Mouse (Mus musculus): ENCODE data around the gene Ank3. TPM values are rescaled to one million over a fixed set of nuclear protein-coding genes. Genes with fewer than 3 reads are reported as not detected.
A peak's percentile ranks its signal among the peaks of the same experiment; 100 is the strongest.

Gene Ank3
- total RNA-seq, 2 experiments from 2014 or later: 84.5 to 114 TPM

DNA sequence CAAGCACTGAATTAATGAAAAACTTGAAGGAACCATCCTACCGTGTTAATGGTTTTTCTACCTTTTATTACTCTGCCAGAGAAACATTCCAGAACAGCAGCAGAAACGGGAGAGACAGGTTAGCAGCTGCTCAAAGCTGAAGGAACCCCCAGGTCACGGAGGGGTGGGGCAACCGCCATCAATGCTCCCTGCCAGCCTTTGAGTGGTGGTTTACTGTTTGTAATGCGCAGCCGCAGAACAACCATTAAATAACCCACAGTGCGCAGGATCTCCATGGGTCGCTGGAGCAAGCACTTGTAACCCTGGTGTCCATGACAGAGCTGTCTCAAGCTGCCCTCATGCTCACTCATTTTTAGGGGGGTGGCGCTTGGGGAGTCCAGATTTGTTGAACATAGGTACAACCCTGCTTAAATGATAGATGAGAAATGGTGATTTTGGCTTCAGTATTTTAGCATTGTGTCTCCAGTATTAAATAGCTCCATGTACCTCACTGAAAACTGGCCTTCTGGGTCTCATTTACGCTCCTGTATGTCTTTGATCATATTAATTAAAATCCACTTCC, 133.7 kb downstream of the Ank3 start:
- intact Hi-C loops (cut with DNase I): loop anchor here (5.0 kb wide), 2 partner anchors 80 to 120 kb away; no protein-coding TSS in a partner anchor
- no peak for DNase-seq

DNA sequence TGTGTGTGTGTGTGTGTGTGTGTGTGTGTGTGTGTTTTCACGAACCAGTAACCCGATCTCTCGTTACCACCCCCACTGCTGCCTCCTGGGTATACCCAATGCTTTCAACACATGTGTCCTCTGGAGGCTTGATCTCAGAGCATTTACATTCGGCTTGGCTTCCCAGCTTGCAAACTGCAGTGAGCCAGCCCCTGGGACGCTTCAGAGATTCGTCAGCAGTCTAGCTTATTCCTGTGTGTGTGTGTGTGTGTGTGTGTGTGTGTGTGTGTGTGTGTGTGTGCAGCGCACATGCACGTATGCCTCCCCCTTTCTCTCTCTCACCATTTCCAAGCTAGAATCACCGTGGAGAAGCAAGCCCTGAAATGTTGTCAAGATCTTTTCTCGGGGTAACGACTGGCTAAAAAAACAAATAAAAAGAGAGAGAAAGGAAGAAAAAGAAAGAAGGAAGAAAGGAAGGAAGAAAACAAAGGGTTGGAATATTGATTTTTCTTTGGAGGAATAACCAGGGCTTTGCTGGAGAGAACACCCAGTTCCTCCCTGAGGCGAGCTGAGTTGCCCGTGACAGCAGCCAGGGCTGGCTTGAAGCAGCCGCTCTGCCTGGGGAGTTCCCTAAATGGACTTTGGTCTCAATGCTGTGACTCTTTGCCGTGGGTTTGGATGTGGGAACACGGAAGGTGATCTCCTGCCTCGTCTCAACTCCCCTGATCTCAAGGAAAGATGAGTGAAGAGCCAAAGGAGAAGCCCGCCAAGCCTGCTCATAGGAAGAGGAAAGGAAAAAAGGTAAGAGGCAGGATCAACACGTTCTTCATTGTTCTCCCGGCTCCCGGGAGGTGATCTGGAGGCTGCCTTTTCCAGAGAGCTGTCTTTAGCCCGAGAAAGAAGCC, 135.2 kb downstream of the Ank3 start:
- DNase-seq: peak; percentile 23 to 26
- intact Hi-C loops (cut with DNase I): loop anchor here (5.0 kb wide), 2 partner anchors 81 to 119 kb away; no protein-coding TSS in a partner anchor

GRCm38 (mm10) chr10:69534716-69535115, 136.1 kb downstream of the Ank3 start:
- intact Hi-C loops (cut with DNase I): loop anchor here (5.0 kb wide), 2 partner anchors 82 to 118 kb away; no protein-coding TSS in a partner anchor
- DNase-seq: no peak

DNA sequence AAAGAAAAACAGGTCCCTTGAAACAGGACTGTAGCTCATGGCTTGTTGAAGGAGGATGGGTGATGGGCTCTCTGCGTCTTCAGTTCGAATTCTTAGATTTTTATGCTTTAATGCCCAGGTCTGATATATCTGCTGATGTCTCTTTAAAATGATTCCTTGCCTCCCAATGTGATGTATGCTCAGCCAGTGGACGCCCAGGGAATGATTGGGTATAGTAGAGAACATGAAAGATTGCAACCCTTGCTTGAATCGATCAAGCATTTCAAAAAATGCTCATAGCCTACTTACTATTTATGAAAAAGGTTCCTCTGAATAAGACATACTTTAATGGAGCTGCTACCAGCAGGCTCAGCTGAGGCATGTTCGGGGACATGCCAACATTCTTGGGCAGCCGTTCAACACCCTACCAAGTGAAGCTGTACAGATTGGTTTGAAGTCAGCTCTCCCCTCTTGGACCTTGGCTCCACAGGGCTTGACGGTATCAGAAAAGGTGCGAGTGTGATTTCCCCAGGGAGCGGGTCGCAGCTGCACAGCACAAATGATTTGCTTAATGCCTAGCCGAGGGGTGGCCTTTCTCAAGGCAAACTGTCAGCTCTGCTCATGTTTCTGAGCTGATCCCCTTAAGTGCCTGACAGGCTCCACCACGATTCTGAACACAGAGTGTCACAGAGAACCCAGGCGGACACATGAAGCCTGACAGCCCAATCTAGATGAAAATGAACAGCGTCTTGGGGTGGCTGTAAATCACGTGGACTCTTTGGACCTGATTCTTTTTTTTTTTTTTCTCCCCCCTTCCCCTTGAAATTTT, 136.8 kb downstream of the Ank3 start:
- intact Hi-C loops (cut with DNase I): no loop called here
- peak in 1 of 2 experiments; percentile 38 for DNase-seq

DNA sequence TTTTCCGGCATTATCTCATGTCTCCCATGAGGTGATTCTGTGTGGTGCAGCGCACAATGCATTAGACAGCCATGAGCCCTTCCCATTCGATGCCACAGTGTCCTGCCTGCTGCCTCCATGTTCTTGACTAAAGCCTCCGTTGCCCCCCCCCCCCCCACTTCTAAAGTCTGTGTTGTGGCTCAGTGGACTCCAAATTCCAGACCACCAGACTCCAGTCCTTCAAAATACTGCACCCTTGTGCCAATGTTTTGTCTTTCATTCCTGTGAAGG, 137.3 kb downstream of the Ank3 start:
- no peak for DNase-seq
- intact Hi-C loops (cut with DNase I): no loop called here

GRCm38 (mm10) chr10:69536372-69537075, 138.0 kb downstream of the Ank3 start:
- intact Hi-C loops (cut with DNase I): no loop called here
- no peak for DNase-seq

GRCm38 (mm10) chr10:69538236-69538635, 139.7 kb downstream of the Ank3 start:
- DNase-seq: no peak
- intact Hi-C loops (cut with DNase I): no loop called here

GRCm38 (mm10) chr10:69542439-69542838, 143.9 kb downstream of the Ank3 start:
- no peak for DNase-seq
- intact Hi-C loops (cut with DNase I): loop anchor here (10.0 kb wide), 1 partner anchor 1538 kb away; no protein-coding TSS in a partner anchor

DNA sequence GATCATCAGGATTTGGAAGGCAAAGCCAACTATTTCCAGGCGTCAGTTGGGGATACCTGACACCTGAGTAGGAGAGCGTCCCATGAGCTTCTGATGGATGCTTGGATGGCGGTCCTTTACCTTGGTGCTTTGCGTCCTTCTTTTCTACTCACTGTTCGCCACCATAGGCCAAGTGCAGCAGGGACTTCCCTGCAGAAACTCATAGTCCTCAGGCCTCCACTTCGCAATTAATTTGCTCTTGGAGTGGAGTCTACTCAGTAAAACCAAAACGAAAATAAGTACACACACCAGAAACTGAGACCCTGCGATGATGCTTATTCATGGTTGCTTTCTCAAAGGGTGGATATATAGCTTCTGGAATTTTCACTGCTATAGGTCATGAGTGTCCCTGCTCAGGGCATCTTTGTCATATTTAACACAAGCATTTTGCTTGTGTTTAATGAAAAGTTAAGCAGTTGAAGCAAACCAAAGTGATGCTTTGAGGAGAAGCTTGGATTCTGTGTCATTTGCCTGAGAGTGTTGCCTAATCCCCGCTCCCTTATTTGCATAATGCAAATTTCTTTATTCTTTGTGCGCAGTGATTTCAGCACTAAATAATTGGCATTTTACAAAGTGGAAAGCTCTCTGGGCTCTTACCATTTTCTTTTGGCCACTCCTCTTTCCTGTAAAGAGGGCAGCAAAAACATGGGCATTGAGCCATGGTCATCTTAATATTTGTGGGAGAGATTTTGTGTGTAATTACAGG, 145.5 kb downstream of the Ank3 start:
- intact Hi-C loops (cut with DNase I): loop anchor here (10.0 kb wide), 1 partner anchor 1539 kb away; no protein-coding TSS in a partner anchor
- no peak for DNase-seq

- intact Hi-C loops (cut with DNase I): loop anchor here (10.0 kb wide), 1 partner anchor 1540 kb away; no protein-coding TSS in a partner anchor
- no peak for DNase-seq
These were observed 146.1 kb downstream of the Ank3 start for GRCm38 (mm10) chr10:69544653-69545052.

DNA sequence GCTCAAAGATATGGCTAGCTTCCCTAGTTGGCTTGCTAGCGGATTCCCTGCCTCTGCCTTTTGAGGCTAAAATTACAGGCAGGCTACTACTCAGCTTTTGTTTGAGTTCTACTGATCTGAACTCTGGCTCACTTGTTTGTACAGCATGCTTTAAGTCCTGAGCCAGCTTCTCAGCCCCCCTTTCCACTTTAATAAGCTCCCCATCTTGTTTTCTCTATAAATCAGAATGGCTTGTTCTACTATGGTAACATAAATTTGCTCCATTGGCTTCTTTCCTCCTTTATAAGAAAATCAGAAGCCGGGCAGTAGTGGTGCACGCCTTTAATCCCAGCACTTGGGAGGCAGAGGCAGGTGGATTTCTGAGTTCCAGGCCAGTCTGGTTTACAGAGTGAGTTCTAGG, 147.4 kb downstream of the Ank3 start:
- intact Hi-C loops (cut with DNase I): loop anchor here (10.0 kb wide), 1 partner anchor 1541 kb away; no protein-coding TSS in a partner anchor
- no peak for DNase-seq

DNA sequence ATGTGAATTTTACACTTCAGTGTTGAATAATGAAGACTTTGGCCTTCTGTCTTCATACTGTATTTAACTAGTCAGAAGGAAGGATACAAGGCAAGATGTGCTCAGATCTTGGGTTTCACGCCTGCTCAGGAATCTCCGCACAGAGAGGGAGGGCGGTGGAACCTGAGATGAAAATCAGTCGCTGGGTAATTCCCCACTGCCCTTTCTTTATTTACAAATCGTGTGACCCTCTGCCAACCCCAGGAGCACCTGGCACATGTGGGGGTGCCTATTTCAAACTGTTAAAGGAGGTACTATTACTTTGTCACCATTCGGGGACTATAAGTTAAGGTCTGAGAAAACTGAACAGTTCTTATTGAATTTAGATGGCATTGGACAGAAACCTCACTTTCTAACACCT, 148.1 kb downstream of the Ank3 start:
- intact Hi-C loops (cut with DNase I): loop anchor here (10.0 kb wide), 1 partner anchor 1542 kb away; no protein-coding TSS in a partner anchor
- peak in 1 of 2 experiments; percentile 16 for DNase-seq

- DNase-seq: no peak
- intact Hi-C loops (cut with DNase I): loop anchor here (10.0 kb wide), 1 partner anchor 1544 kb away; no protein-coding TSS in a partner anchor
These were observed 150.2 kb downstream of the Ank3 start for GRCm38 (mm10) chr10:69548771-69549170.

DNA sequence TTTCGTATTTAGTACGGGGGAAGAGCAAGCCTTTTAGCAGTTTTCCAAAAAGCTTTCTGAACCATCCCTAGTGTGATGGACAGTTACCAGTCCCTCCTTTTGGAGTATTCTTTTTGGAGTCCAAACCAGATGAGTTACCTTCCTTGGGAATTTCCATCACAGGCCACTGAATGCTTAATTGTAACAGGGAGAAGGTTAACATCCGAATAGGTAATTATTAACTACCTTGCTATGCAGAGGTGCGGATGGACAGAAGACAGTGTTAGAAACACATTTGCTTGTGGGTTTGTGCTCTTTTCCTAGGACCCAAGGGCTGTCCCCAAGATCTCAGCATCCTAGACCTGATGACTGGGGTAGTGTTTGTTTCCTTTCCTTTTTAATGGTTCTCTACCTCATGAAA, 150.6 kb downstream of the Ank3 start:
- intact Hi-C loops (cut with DNase I): loop anchor here (10.0 kb wide), 1 partner anchor 1544 kb away; no protein-coding TSS in a partner anchor
- no peak for DNase-seq

DNA sequence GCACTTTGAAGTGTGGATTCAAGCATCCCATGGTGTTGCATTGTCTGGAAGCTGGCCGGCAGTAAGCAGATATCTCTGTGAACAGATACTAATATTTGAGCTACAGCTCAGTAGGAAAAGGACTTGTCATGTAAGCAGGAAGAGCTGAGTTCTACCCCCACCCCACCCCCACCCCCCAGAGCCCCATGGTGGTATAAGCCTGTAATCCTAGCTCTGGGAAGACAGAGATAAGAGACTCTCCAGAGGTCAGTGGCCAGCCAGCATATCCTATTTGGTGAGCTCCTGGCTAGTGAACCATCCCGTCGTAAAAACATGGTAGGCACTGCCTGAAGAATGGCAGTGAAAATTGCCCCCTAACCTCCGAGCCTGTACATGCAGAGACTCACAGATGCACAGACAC, 152.3 kb downstream of the Ank3 start:
- intact Hi-C loops (cut with DNase I): no loop called here

DNA sequence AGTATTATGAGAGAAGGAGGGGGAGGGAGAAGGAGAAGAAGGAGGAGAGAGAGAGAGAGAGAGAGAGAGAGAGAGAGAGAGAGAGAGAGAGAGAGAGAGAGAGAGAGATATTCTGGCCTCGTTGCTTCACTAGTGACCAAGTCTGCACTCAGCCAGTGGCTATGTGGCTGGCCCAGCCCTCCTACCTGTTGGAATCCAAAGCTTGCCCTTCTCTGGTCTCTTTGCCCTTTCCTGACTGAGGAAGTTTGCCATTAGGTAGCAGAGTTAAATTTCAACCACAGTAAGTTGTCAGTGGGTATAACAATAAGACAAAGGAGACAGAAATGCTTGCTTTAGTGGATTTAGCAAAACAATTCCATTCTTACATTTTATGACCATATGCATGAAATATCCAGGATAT, 154.5 kb downstream of the Ank3 start:
- intact Hi-C loops (cut with DNase I): no loop called here
- DNase-seq: no peak

More for the DNA sequence above, 152.3 kb downstream of the Ank3 start:
- DNase-seq: no peak

- intact Hi-C loops (cut with DNase I): no loop called here
- no peak for DNase-seq
These were observed 157.0 kb downstream of the Ank3 start for GRCm38 (mm10) chr10:69555592-69555991.

DNA sequence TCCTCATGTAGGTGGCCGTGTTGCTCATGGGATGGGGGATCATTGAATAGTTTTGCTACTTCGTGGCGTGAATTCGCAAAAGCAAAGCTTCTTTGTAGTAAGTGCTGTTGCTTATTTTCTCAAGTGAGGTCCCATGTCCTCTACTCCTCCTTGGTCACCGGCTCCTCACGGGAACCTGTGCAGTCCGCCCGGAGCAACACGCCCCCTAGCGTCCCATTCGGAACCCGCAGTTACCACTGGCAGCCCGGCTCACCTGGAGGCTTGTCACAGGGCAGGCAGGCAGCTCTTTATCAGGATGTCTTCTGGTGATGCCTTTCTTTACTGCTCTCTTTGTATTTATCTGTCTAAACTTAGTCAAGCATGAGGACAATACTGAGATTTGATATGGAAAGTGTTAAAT, 157.7 kb downstream of the Ank3 start:
- intact Hi-C loops (cut with DNase I): loop anchor here (1.0 kb wide), 1 partner anchor 105 kb away; no protein-coding TSS in a partner anchor

GRCm38 (mm10) chr10:69560237-69560636, 161.7 kb downstream of the Ank3 start:
- no peak for DNase-seq
- intact Hi-C loops (cut with DNase I): no loop called here

More for the DNA sequence above, 157.7 kb downstream of the Ank3 start:
- peak; percentile 36 to 53 for DNase-seq
